Mouse (Mus musculus) layer of hippocampus, postnatal 25 days (tissue): ENCODE data around the gene Adgrl2. TPM values are rescaled to one million over a fixed set of nuclear protein-coding genes. Genes with fewer than 3 reads are reported as not detected.

ENCODE experiments used
- DNase-seq, 2 experiments: peaks; one replicate each; pipeline ENCODE4 v3.0.0; 2022; ENCODE audit warnings: mixed read lengths in 2 of 2, low spot score in 1 of 2; ENCODE audit errors: extremely low spot score in 1 of 2
- total RNA-seq, 2 experiments: library from RNA; stranded (reverse); gene quantifications; 2 replicates each; pipeline ENCODE4 v1.2.3; 2021

Gene Adgrl2
- total RNA-seq, 2 experiments from 2014 or later, result 60.1 to 70.2 TPM

DNA sequence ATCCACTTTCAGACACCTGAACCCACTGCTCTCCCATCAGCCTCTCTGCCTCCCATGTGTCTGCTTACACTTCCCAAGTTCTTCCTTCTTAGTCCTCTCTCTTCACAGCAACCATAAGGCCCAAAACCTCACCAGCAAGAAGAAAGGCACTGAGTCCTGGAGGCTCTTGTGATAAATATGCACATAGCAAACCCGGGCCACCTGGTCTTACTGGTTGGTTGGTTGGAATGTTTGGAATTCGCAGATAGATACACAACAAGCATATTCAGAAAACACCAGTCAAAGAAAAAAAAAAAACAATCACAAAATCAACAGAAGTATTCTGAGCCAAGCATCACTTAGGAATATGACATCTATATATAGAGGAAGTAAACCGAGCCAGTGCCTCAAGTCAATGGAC is 64.0 kb downstream of the Adgrl2 start:
- no peak for DNase-seq

- peak; percentile 34 to 46 for DNase-seq
Measured at GRCm38 (mm10) chr3:148922618-148923095, 67.7 kb downstream of the Adgrl2 start.

DNA sequence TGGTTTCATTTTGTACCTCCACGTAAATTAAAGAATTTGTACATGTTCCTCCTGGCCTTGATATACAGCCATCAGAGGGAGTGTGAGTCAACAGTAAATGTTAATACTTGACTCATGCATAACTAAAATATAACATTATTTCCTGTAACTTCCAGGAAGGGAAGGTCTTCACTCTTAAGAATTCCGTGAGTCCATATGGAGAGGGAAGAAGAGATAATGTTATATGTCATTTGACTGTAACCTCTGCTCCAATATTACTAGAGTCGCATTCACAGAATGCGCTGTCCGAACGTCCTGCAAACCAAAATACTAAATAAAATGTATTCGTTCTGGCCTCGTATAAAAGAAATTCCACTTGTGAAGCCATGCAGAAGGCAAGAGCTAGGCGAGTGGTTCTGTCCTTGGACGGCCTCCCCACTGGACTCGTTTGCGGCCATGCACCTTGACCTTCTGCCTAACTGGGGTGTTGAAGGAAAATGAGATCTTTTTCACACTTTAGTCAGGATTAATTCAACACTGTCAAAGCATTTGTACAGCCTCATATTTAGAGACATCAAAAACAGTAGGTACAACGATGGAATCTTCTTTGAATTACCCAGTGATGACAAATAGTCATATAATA is 68.3 kb downstream of the Adgrl2 start:
- DNase-seq, result no peak

GRCm38 (mm10) chr3:148920881-148921280 is 69.5 kb downstream of the Adgrl2 start:
- DNase-seq, result no peak

GRCm38 (mm10) chr3:148918425-148918824 is 71.9 kb downstream of the Adgrl2 start:
- DNase-seq, result no peak

DNA sequence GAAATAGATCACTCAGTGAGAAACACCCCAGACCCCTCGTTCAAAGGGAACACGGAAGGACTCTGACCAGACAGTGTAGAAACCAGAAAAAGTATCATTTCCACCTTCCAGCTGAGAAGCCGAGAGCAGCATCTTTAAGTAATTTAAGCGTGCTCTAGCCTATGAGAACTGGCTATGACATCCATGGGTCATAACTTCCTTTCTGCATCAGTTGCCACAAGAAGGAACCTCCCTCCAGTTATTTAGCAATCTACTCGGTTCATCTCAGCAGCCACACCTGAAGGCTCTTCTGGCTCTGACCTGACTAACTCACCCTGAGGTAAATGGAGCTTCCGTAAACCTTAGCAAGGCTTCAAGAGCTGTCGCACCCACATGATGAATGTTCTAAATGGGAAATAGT is 72.5 kb downstream of the Adgrl2 start:
- DNase-seq, result no peak

GRCm38 (mm10) chr3:148916226-148916625 is 74.1 kb downstream of the Adgrl2 start:
- DNase-seq, result no peak

GRCm38 (mm10) chr3:148912944-148913684 is 77.2 kb downstream of the Adgrl2 start:
- DNase-seq, result no peak

GRCm38 (mm10) chr3:148912536-148912935 is 77.8 kb downstream of the Adgrl2 start:
- DNase-seq, result no peak

DNA sequence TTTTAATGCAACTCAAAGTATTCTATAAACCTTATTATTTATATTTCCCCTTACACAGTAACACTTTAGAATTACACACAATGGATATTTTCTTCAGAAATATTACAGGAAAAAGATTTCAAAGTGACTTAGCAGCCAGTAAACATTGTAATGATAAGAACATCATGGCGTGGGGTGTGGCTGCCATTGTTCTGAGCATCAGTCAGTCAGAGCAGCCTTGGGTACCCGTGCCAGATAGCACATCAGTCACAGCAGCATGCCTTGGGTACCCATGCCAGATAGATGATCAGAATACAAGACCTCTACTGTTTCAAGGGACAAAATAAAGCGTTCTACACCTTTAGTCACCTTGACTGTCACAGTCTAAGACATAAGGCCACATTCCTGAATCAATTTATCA is 82.5 kb downstream of the Adgrl2 start:
- DNase-seq, result no peak

GRCm38 (mm10) chr3:148907024-148907778 is 83.2 kb downstream of the Adgrl2 start:
- DNase-seq, result no peak

DNA sequence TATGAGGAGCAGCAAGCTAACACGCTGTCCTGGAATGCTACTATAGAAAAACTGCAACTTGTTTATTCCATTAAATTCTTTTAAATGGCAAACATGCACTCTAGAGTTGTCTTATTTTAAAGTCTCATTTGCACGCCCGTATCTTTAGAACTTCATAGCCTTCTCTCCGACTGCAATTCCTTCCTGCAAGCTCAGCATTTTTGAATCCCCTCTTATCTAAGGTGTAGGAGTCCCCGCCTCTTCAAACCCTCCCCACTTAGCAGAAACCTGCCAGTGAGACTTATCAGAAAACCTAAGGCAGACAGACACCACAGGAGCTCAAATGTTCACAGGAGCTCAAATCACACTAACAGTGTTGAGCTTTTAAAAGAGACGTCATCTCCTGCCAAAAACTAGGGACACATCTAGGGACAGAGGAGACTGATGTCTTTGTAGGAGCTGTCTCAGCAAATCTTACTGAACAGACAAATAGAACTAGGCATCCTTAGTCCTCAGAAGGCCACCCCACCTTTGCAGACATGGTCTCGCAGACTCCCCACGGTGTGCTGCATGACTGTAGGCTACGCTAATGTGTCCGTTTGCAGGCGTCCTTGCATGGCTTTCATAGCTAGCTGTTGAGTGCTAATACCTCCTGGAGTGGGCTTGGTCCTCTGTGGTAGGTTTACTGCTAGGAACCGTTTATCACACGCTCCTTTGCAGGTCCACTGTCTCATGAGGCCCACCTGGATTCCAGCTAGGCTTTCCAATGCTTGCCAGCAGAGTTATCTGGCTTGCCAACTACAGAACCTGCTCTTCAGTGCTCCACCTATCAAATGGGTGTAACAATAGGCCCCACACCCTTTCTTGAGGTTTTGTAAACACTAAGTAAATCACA is 84.2 kb downstream of the Adgrl2 start:
- DNase-seq, result no peak

DNA sequence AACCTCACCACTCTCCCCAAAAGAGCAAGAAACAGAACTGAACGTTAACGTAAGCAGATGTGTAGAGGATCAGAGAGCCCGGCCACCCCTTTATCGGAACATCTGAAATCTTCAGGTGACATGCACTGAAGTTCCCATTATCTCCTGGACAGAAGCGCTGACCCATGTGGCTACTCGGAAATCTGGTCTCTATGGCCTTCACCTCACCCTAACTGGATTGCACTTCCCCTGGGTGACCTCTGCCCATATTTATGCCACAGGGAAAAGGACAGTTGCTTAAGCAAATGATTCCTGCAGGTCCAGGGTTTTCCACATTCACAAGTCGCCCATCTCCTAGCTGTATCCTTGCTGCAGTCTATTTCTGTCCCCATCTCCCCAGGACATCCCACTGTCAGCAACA is 84.9 kb downstream of the Adgrl2 start:
- no peak for DNase-seq

DNA sequence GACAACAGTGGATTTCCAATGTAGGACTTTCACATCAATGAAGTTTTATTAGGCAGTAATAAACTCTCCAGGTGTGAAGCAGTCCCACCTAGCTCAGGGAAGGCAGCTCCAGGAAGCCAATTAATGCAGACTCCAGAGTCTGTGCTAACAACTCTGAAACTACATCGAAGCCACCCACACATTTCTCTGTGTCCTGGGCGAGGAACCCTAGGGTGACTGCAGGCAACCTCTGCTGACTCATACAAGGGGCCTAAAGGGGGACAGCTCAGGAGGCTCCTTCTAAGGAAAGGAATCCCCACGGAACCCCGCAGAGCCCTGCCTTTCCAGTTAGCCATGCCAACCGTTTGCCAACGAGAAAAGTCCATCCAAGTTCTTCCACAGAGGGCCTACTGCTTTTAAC is 90.5 kb downstream of the Adgrl2 start:
- no peak for DNase-seq

DNA sequence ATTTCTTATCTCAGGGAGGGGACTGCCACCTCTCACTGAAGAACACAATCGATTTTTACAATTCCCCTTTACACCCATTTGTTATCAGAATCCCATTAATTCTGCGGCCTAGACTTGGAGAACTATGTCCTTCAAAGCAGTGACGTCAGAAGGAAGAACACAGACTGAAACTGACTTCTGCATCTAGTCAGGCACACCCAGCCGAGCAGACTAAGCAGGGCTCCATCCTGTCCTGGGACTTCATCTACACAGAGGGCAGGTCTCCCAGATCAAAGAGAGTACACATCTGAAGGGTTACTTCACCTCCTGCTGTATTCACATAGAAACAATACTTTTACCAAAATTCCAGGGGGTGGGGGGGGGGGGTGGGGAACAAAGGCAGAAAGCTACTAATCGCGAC is 90.9 kb downstream of the Adgrl2 start:
- DNase-seq, result no peak

DNA sequence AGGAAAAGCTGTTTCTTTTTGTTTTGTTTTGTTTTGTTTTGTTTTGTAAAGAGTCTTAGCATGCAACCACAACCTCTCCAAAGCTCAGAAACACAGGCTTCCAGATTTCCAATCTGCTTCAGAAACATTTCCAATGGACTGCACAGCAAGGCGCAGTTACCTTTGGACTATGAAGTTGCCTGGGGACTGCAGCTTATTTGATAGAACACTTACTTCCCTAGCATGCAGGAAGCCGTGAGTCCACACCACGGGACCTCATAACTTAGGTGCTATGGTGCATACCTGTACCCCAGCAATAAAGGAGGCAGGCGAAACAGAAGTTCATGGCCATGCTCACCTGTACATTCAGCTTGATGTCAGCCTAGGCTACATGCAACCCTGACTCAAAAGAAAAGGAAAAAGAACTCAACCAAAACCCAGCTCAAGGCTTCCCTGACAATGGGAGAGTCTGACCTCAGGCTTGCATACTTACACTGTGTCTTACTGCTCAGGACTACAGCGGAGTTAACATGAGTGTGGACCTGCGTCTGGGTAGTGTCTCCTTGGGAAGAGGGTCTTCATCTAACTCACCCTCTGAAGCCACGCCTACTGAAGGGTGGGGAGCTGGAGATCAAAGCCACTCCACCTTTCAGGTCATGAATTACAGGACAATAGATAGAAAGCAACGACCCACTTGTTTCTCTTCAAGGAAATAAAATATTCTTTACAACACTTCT is 91.7 kb downstream of the Adgrl2 start:
- DNase-seq, result no peak

GRCm38 (mm10) chr3:148896281-148896680 is 94.1 kb downstream of the Adgrl2 start:
- DNase-seq, result no peak

- no peak for DNase-seq
Measured at GRCm38 (mm10) chr3:148895396-148896109, 94.8 kb downstream of the Adgrl2 start.

DNA sequence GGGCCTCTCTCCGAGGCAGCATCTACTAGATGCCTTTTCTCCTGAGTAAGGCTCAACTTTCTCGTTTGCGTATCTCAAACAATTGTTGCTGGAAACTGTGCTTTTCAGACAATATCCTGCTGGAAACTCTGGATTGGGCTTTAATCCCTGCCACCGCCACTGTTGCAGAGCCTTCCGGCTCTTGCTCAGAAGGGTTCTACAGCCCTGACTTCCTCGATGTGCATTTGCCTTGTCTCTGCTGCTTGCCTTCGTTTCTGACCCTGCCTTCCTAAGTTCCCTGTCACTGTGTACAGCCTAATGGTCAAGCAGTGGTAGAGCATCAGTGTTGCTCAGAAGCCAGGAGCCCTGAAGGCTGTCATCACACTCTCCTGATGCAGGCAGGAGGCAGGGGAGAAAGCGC is 95.5 kb downstream of the Adgrl2 start:
- no peak for DNase-seq
